Mouse (Mus musculus): ENCODE measurements around the gene Fzr1. TPM values are rescaled to one million over a fixed set of nuclear protein-coding genes. Genes with fewer than 3 reads are reported as not detected.

Gene Fzr1
- polyA plus RNA-seq, 1 experiment from 2014 or later = 149 TPM

DNA sequence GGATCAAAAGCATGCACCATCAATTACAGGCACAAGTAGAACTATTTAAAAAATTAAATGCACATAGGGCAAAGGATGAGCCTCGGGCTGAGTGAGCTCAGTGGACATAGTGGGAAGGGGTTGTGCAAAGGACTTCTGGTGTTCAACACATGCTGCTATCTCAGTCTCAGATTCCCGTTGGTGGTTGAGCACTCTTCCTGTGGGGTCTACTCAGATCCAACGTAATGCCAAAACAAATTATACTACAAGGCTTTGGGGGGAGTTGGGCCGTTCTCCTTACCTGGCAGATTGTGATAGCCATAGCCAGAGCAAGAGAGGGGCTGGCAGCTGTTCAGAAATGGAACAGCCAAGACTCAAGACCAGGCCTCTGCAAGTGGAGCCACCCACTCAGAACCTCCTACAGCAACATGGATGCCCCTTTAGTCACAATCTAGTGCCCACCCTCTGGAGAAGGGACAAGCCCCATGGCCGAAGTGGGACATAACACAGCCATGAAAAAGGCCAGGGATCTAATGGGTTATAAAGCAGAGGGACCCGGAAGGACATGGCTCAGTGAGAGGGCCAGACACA, 1.6 kb upstream of the Fzr1 start:
- Histone ChIP-seq H3K9ac (ENCODE audit: low read depth, low read length) (no peak overlapping the region), H3K4me2 (ENCODE audit: low read length) (no peak overlapping the region), H3K4me1 (ENCODE audit: control insufficient read depth, insufficient read depth, low read depth, low read length) (peaks cover 21% of the 10 kb centered on the region), H3K4me3 (ENCODE audit: low read length) (no peak overlapping the region), H3K27me3 (replicated peaks; ENCODE audit: control insufficient read depth, insufficient read depth, low read length) (no peaks in the 10 kb centered on the region), H3K9me3 (ENCODE audit: control insufficient read depth, low read length) (no peaks in the 10 kb centered on the region), H3K36me3 (ENCODE audit: control insufficient read depth, insufficient read depth, low read length) (no peaks in the 10 kb centered on the region), H3K27ac (ENCODE audit: low read depth, low read length) (no peak overlapping the region)
- 96% methylated on average over 6 of the region's 6 CpGs for WGBS
- ATAC-seq = no peak

- H3K27me3 ChIP-seq (replicated peaks; ENCODE audit: control insufficient read depth, insufficient read depth, low read length) = no peaks in the 10 kb centered on the region
- H3K9ac ChIP-seq (ENCODE audit: low read depth, low read length) = peak overlapping the region; percentile 60
- ATAC-seq = no peak
- peak overlapping the region; percentile 64 for H3K4me2 ChIP-seq (ENCODE audit: low read length)
- H3K4me1 ChIP-seq (ENCODE audit: control insufficient read depth, insufficient read depth, low read depth, low read length) = peaks cover 20% of the 10 kb centered on the region
- peak overlapping the region; percentile 57 for H3K4me3 ChIP-seq (ENCODE audit: low read length)
- peak overlapping the region; percentile 68; the same call in 1 of the 2 replicates for H3K27ac ChIP-seq (ENCODE audit: low read depth, low read length)
- H3K9me3 ChIP-seq (ENCODE audit: control insufficient read depth, low read length) = no peaks in the 10 kb centered on the region
- WGBS = 64% methylated on average over 3 of the region's 3 CpGs
- no peaks in the 10 kb centered on the region for H3K36me3 ChIP-seq (ENCODE audit: control insufficient read depth, insufficient read depth, low read length)
Measured at GRCm38 (mm10) chr10:81379183-81379553, 852 bp upstream of the Fzr1 start.

DNA sequence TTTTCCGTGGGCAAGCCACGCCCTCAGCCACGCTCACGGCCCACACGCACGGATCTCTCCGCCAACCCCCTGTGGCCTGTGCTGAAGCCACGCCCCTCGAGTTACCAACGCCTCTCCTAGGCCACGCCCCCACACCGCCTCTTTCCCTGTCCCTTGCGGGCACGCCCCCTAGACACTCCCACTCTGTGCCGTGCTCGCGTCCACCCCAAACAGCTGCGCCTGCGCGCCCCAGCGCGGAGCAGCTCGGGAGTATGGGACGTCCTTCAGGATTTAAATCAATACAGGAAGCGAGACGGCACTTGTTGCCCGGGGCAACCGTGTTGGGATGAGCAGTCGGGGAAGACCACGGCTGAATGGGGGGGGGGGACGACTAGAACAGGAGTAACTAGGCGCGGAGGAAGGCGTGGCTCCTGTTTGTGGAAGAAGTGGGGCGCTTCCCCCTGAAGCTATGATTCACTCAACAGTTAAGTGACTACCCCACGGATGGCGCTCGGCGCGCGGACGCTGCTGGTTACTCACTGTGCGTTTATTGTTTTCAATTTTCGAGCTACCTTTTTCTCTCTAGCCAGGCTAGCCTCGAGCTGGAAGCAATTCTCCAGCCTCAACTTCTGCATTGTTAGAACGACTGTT, 352 bp upstream of the Fzr1 start:
- Histone ChIP-seq H3K4me1 (ENCODE audit: control insufficient read depth, insufficient read depth, low read depth, low read length) (peaks cover 20% of the 10 kb centered on the region), H3K4me3 (ENCODE audit: low read length) (peak overlapping the region; percentile 57), H3K4me2 (ENCODE audit: low read length) (peak overlapping the region; percentile 64), H3K9ac (ENCODE audit: low read depth, low read length) (peak overlapping the region; percentile 60), H3K27ac (ENCODE audit: low read depth, low read length) (peak overlapping the region; percentile 68), H3K27me3 (replicated peaks; ENCODE audit: control insufficient read depth, insufficient read depth, low read length) (no peaks in the 10 kb centered on the region), H3K9me3 (ENCODE audit: control insufficient read depth, low read length) (no peaks in the 10 kb centered on the region), H3K36me3 (ENCODE audit: control insufficient read depth, insufficient read depth, low read length) (no peaks in the 10 kb centered on the region)
- WGBS = under 1% methylated on average over 44 of the region's 46 CpGs
- peak; percentile 96 for ATAC-seq

- no peaks in the 10 kb centered on the region for H3K36me3 ChIP-seq (ENCODE audit: control insufficient read depth, insufficient read depth, low read length)
- peak overlapping the region; percentile 87 for H3K4me2 ChIP-seq (ENCODE audit: low read length)
- H3K9me3 ChIP-seq (ENCODE audit: control insufficient read depth, low read length) = no peaks in the 10 kb centered on the region
- H3K27ac ChIP-seq (ENCODE audit: low read depth, low read length) = no peak overlapping the region; the same call in 1 of the 2 replicates
- peak overlapping the region; percentile 75 for H3K9ac ChIP-seq (ENCODE audit: low read depth, low read length)
- peak overlapping the region; percentile 57 for H3K4me3 ChIP-seq (ENCODE audit: low read length)
- peaks cover 20% of the 10 kb centered on the region for H3K4me1 ChIP-seq (ENCODE audit: control insufficient read depth, insufficient read depth, low read depth, low read length)
- 37% methylated on average over 2 of the region's 2 CpGs for WGBS
- ATAC-seq = no peak
- H3K27me3 ChIP-seq (replicated peaks; ENCODE audit: control insufficient read depth, insufficient read depth, low read length) = no peaks in the 10 kb centered on the region
Measured at GRCm38 (mm10) chr10:81377362-81377664, 1.0 kb downstream of the Fzr1 start.

- H3K4me3 ChIP-seq (ENCODE audit: low read length) = peak overlapping the region; percentile 57
- no peaks in the 10 kb centered on the region for H3K9me3 ChIP-seq (ENCODE audit: control insufficient read depth, low read length)
- peak overlapping the region; percentile 87 for H3K4me2 ChIP-seq (ENCODE audit: low read length)
- peak overlapping the region; percentile 75 for H3K9ac ChIP-seq (ENCODE audit: low read depth, low read length)
- ATAC-seq = no peak
- no peaks in the 10 kb centered on the region for H3K27me3 ChIP-seq (replicated peaks; ENCODE audit: control insufficient read depth, insufficient read depth, low read length)
- peaks cover 20% of the 10 kb centered on the region for H3K4me1 ChIP-seq (ENCODE audit: control insufficient read depth, insufficient read depth, low read depth, low read length)
- H3K36me3 ChIP-seq (ENCODE audit: control insufficient read depth, insufficient read depth, low read length) = no peaks in the 10 kb centered on the region
- 40% methylated on average over 6 of the region's 6 CpGs for WGBS
- no peak overlapping the region for H3K27ac ChIP-seq (ENCODE audit: low read depth, low read length)
Measured at GRCm38 (mm10) chr10:81376561-81377361, 1.6 kb downstream of the Fzr1 start.

DNA sequence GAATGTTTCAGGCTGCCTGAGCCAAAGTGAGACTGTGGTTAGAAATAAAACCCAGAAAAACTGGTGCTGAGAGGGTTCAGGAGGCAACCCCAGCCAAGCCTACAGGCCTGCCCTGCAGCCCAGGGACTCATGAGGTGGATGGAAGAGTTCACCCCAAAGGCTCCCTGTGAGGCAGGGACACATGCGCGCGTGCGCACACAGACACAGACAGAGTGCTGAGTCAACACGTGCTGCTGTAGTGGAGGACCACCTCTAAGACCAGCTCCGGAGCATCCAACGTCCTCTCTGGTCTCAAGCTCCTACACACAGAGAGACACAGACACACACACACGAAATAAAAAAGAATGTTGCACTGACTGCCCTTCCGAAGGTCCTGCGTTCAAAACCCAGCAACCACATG, 3.0 kb downstream of the Fzr1 start:
- WGBS = 93% methylated on average over 10 of the region's 10 CpGs
- no peaks in the 10 kb centered on the region for H3K27me3 ChIP-seq (replicated peaks; ENCODE audit: control insufficient read depth, insufficient read depth, low read length)
- ATAC-seq = no peak
- no peak overlapping the region for H3K4me2 ChIP-seq (ENCODE audit: low read length)
- H3K4me3 ChIP-seq (ENCODE audit: low read length) = no peak overlapping the region
- no peak overlapping the region for H3K27ac ChIP-seq (ENCODE audit: low read depth, low read length)
- peaks cover 20% of the 10 kb centered on the region for H3K4me1 ChIP-seq (ENCODE audit: control insufficient read depth, insufficient read depth, low read depth, low read length)
- H3K36me3 ChIP-seq (ENCODE audit: control insufficient read depth, insufficient read depth, low read length) = peaks cover 4% of the 10 kb centered on the region; the same call in 1 of the 2 replicates
- H3K9me3 ChIP-seq (ENCODE audit: control insufficient read depth, low read length) = no peaks in the 10 kb centered on the region
- no peak overlapping the region for H3K9ac ChIP-seq (ENCODE audit: low read depth, low read length)

DNA sequence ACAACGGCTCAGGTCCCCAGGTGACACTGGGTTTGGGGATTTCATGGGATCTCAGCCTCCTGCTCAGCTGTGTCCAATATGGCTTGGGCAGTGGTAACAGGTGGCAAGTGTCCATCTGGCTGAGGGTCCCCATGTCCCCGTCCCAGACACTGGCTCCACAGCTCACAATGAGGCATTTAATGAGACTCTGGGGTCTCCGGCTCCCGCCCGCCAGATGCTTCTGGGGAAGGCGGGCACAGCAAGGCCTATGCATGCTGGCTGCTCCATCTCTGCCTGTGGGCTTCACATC, 11.2 kb downstream of the Fzr1 start:
- no peaks in the 10 kb centered on the region for H3K9me3 ChIP-seq (ENCODE audit: control insufficient read depth, low read length)
- peaks cover 8% of the 10 kb centered on the region for H3K27me3 ChIP-seq (replicated peaks; ENCODE audit: control insufficient read depth, insufficient read depth, low read length)
- ATAC-seq = no peak
- H3K4me1 ChIP-seq (ENCODE audit: control insufficient read depth, insufficient read depth, low read depth, low read length) = peaks cover 10% of the 10 kb centered on the region
- peaks cover 37% of the 10 kb centered on the region for H3K36me3 ChIP-seq (ENCODE audit: control insufficient read depth, insufficient read depth, low read length)
- H3K4me3 ChIP-seq (ENCODE audit: low read length) = no peak overlapping the region
- H3K4me2 ChIP-seq (ENCODE audit: low read length) = no peak overlapping the region
- no peak overlapping the region for H3K27ac ChIP-seq (ENCODE audit: low read depth, low read length)
- H3K9ac ChIP-seq (ENCODE audit: low read depth, low read length) = no peak overlapping the region
- 52% methylated on average over 6 of the region's 6 CpGs for WGBS

GRCm38 (mm10) chr10:81366477-81367206, 11.7 kb downstream of the Fzr1 start:
- ATAC-seq = no peak
- H3K4me1 ChIP-seq (ENCODE audit: control insufficient read depth, insufficient read depth, low read depth, low read length) = peaks cover 10% of the 10 kb centered on the region

More at GRCm38 (mm10) chr10:81366477-81367206, 11.7 kb downstream of the Fzr1 start:
- no peak overlapping the region for H3K9ac ChIP-seq (ENCODE audit: low read depth, low read length)
- peaks cover 10% of the 10 kb centered on the region for H3K27me3 ChIP-seq (replicated peaks; ENCODE audit: control insufficient read depth, insufficient read depth, low read length)
- WGBS = 78% methylated on average over 5 of the region's 6 CpGs
- no peaks in the 10 kb centered on the region for H3K9me3 ChIP-seq (ENCODE audit: control insufficient read depth, low read length)
- H3K4me2 ChIP-seq (ENCODE audit: low read length) = no peak overlapping the region
- no peak overlapping the region for H3K4me3 ChIP-seq (ENCODE audit: low read length)
- peaks cover 40% of the 10 kb centered on the region for H3K36me3 ChIP-seq (ENCODE audit: control insufficient read depth, insufficient read depth, low read length)
- no peak overlapping the region for H3K27ac ChIP-seq (ENCODE audit: low read depth, low read length)
